Mouse (Mus musculus) thymus, postnatal 0 days (tissue): ENCODE measurements around the gene Gm13277. TPM values are rescaled to one million over a fixed set of nuclear protein-coding genes. Genes with fewer than 3 reads are reported as not detected.
"Not testable (repeated sequence)": the region's sequence is repeated elsewhere in the genome, so short reads cannot be mapped to it uniquely, and the experiment has no call there.

Experiments used
- DNase-seq: peaks from one replicate; pipeline ENCODE4 v3.0.0-alpha.2; 2015; ENCODE audit warnings: low spot score
- polyA plus RNA-seq: library from polyadenylated mRNA; unstranded; fragments of >200 nt; fragmentation: Nextera tagmentation; extraction: Ambion mirVana; gene quantifications from 2 replicates; pipeline ENCODE4 v1.2.1, GENCODE M21; 2015

Gm13277 gene
- polyA plus RNA-seq, 1 experiment from 2014 or later, result not detected

DNA sequence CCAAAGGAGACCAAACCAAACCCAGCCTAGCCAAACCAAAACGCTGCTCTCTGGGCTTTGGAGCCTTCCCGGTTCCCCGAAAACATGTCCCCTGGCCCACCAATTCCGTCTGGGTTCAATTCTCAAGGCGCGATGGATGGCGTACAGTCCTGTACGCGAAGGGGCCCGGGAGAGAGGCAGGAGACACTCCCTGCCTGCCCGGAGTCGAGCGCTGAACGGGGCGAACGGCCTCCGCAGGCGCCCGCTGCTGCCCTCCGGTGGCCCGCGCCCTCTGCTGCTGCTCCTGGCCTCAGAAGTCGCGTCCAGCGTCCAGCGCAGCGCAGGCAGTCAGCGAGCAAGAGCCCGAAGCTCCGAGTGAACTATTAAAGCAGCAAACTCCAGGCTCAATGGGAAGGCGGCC is 6.1 kb upstream of the Gm13277 start:
- DNase-seq, result not testable (repeated sequence)

- DNase-seq, result not testable (repeated sequence)
These were observed 3.0 kb upstream of the Gm13277 start, which contains the start of gene Gm13276 for GRCm38 (mm10) chr4:88785409-88785808. TSS of gene Gm13276 (plus strand) at chr4:88785709.

- DNase-seq, result not testable (repeated sequence)
These were observed 2.8 kb downstream of the Gm13277 start, which contains the start of gene Gm13278 for GRCm38 (mm10) chr4:88791250-88791649. TSS of gene Gm13278 (plus strand) at chr4:88791550.

GRCm38 (mm10) chr4:88793936-88794675 is 5.7 kb downstream of the Gm13277 start, which contains the start of gene Gm13275:
TSS of gene Gm13275 (plus strand) at chr4:88794487.
- DNase-seq, result not testable (repeated sequence)

DNA sequence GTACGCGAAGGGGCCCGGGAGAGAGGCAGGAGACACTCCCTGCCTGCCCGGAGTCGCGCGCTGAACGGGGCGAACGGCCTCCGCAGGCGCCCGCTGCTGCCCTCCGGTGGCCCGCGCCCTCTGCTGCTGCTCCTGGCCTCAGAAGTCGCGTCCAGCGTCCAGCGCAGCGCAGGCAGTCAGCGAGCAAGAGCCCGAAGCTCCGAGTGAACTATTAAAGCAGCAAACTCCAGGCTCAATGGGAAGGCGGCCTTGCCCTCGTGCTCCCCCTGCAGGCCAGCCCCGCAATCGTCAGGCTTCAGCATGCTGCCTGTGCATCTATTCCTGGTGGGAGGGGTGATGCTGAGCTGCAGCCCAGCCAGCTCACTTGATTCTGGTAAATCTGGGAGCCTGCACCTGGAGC is 8.7 kb downstream of the Gm13277 start, which contains the start of gene Gm13279:
TSS of gene Gm13279 (plus strand) at position 301 of the 400 bp plus-strand sequence.
- DNase-seq, result not testable (repeated sequence)

- not testable (repeated sequence) for DNase-seq
These were observed 10.9 kb downstream of the Gm13277 start, which contains the start of gene Gm13285 for GRCm38 (mm10) chr4:88799365-88799764. TSS of gene Gm13285 (plus strand) at chr4:88799665.

- not testable (repeated sequence) for DNase-seq
These were observed 14.5 kb downstream of the Gm13277 start, which contains the start of gene Gm13287 for GRCm38 (mm10) chr4:88802954-88803353. TSS of gene Gm13287 (plus strand) at chr4:88803254.

- not testable (repeated sequence) for DNase-seq
These were observed 16.8 kb downstream of the Gm13277 start, which contains the start of gene Gm13288 for GRCm38 (mm10) chr4:88805231-88805630. TSS of gene Gm13288 (plus strand) at chr4:88805531.

GRCm38 (mm10) chr4:88805761-88806160 is 17.3 kb downstream of the Gm13277 start:
- DNase-seq, result not testable (repeated sequence)

GRCm38 (mm10) chr4:88815928-88816327 is 27.5 kb downstream of the Gm13277 start, which contains the start of gene Ifna7:
TSS of gene Ifna7 (plus strand) at chr4:88816228.
- no peak for DNase-seq

DNA sequence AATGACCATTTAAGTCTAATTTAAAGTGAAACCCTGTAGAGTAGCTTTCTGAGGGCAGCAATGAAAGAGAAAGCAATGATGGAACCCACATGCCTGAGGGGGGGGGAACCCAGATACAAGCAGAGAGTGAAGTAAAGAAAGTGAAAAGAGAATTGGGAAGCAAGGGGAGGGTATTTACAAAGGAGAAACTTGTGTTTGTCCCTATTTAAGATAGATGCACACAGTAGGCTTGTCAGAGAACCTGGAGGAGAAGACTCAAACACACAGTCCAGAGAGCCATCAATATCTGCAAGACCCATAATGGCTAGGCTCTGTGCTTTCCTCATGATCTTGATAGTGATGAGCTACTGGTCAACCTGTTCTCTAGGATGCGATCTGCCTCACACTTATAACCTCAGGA is 31.2 kb downstream of the Gm13277 start, which contains the start of gene Ifna11:
TSS of gene Ifna11 (plus strand) at position 301 of the 400 bp plus-strand sequence.
- no peak for DNase-seq

GRCm38 (mm10) chr4:88822995-88823394 is 34.6 kb downstream of the Gm13277 start:
- peak; percentile 29 for DNase-seq

DNA sequence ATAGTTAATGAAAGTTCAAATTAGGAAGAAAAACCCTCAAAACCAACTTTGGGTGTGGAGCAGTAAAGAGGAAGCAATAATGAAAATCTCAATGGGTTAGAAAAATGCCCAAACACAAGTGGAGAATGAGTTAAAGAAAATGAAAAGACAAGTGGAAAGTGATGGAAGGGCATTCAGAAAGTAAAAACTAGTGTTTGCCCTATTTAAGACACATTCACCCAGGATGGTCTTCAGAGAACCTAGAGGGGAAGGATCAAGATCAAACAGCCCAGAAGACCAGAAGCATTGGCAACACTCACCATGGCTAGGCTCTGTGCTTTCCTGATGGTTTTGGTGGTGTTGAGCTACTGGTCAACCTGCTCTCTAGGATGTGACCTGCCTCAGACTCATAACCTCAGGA is 38.7 kb downstream of the Gm13277 start, which contains the start of gene Ifna6:
TSS of gene Ifna6 (plus strand) at position 301 of the 400 bp plus-strand sequence.
- not testable (repeated sequence) for DNase-seq

DNA sequence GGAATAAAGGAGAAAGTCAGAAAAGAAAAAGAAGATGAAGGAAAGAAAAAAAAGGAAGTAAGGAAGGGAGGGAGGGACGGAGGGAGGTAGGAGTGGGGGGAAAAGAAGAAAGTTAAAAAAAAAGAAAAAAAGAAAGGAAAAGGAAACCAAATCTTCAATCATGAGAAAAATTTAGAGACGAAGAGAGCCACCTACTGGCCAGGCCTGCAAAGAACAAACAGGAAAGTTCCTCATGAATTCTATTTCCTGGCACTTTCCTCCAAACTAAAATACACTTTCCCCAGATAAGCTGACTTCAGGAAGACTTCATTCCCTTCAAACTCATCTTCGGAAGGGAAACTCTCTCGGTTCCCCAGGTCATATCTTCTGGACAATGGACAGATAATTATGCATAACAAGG is 42.1 kb downstream of the Gm13277 start:
- DNase-seq, result peak; percentile 45

DNA sequence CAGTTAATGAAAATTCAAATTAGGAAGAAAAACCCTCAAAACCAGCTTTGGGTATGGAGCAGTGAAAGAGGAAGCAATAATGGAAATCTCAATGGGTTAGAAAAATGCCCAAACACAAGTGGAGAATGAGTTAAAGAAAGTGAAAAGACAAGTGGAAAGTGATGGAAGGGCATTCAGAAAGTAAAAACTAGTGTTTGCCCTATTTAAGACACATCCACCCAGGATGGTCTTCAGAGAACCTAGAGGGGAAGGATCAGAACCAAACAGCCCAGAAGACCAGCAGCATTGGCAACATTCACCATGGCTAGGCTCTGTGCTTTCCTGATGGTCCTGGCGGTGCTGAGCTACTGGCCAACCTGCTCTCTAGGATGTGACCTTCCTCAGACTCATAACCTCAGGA is 46.8 kb downstream of the Gm13277 start, which contains the start of gene Ifna5:
TSS of gene Ifna5 (plus strand) at position 301 of the 400 bp plus-strand sequence.
- not testable (repeated sequence) for DNase-seq

Other genes with a start within 250 kb of the Gm13277 start
- gene Ifna15, start 230.4 kb upstream of the Gm13277 start, polyA plus RNA-seq, result not detected in 2 replicates
- not detected in 2 replicates for gene Ifna14, start 216.8 kb upstream of the Gm13277 start, polyA plus RNA-seq
- 0.24 TPM in 1 of 2 replicates, not detected in the other for gene Ifna9, start 196.2 kb upstream of the Gm13277 start, polyA plus RNA-seq
- not detected in 2 replicates for gene Ifna12, start 185.3 kb upstream of the Gm13277 start, polyA plus RNA-seq
- not detected in 2 replicates for gene C87499, start 154.2 kb upstream of the Gm13277 start, polyA plus RNA-seq
- not detected in 2 replicates for gene Ifna13, start 144.2 kb upstream of the Gm13277 start, polyA plus RNA-seq
- gene Ifna16, start 111.7 kb upstream of the Gm13277 start, polyA plus RNA-seq, result not detected in 2 replicates
- gene Ifna2, start 104.7 kb upstream of the Gm13277 start, polyA plus RNA-seq, result not detected in 2 replicates
- not detected in 2 replicates for gene Ifnab, start 97.3 kb upstream of the Gm13277 start, polyA plus RNA-seq
- 0.63 and 0.85 TPM in 2 replicates for gene Gm26566, start 66.8 kb upstream of the Gm13277 start, polyA plus RNA-seq
- gene Klhl9, start 66.2 kb upstream of the Gm13277 start, polyA plus RNA-seq, result 55.8 and 59.5 TPM in 2 replicates
- gene Gm13271, start 33.8 kb upstream of the Gm13277 start, polyA plus RNA-seq, result not detected in 2 replicates
- 0.33 and 0.37 TPM in 2 replicates for gene Gm13283, start 28.5 kb upstream of the Gm13277 start, polyA plus RNA-seq
- 0.18 and 0.36 TPM in 2 replicates for gene Gm13290, start 14.8 kb upstream of the Gm13277 start, polyA plus RNA-seq
- gene Gm13289, start 11.7 kb upstream of the Gm13277 start, polyA plus RNA-seq, result not detected in 2 replicates
- not detected in 2 replicates for gene Gm13272, start 8.8 kb upstream of the Gm13277 start, polyA plus RNA-seq
- gene Ifnz, start 6.5 kb upstream of the Gm13277 start, polyA plus RNA-seq, result 0.23 and 0.31 TPM in 2 replicates
- gene Gm13276, start 2.9 kb upstream of the Gm13277 start, polyA plus RNA-seq, result not detected in 2 replicates
- gene Gm13278, start 2.9 kb downstream of the Gm13277 start, polyA plus RNA-seq, result not detected in 2 replicates
- gene Gm13275, start 5.9 kb downstream of the Gm13277 start, polyA plus RNA-seq, result not detected in 2 replicates
- not detected in 2 replicates for gene Gm13279, start 8.8 kb downstream of the Gm13277 start, polyA plus RNA-seq
- 0.64 and 1.4 TPM in 2 replicates for gene Gm13285, start 11.0 kb downstream of the Gm13277 start, polyA plus RNA-seq
- gene Gm13287, start 14.6 kb downstream of the Gm13277 start, polyA plus RNA-seq, result not detected in 2 replicates
- not detected in 2 replicates for gene Gm13288, start 16.9 kb downstream of the Gm13277 start, polyA plus RNA-seq
- gene Ifna7, start 27.6 kb downstream of the Gm13277 start, polyA plus RNA-seq, result not detected in 2 replicates
- gene Ifna11, start 31.3 kb downstream of the Gm13277 start, polyA plus RNA-seq, result not detected in 2 replicates
- gene Ifna6, start 38.8 kb downstream of the Gm13277 start, polyA plus RNA-seq, result not detected in 2 replicates
- not detected in 2 replicates for gene Ifna5, start 46.9 kb downstream of the Gm13277 start, polyA plus RNA-seq
- not detected in 2 replicates for gene Ifna4, start 53.2 kb downstream of the Gm13277 start, polyA plus RNA-seq
- not detected in 2 replicates for gene Ifna1, start 61.5 kb downstream of the Gm13277 start, polyA plus RNA-seq
- gene Ifne, start 91.6 kb downstream of the Gm13277 start, polyA plus RNA-seq, result not detected in 2 replicates